27 mouse cellular contexts compared by ENCODE assay signal in the genomic region with DNA sequence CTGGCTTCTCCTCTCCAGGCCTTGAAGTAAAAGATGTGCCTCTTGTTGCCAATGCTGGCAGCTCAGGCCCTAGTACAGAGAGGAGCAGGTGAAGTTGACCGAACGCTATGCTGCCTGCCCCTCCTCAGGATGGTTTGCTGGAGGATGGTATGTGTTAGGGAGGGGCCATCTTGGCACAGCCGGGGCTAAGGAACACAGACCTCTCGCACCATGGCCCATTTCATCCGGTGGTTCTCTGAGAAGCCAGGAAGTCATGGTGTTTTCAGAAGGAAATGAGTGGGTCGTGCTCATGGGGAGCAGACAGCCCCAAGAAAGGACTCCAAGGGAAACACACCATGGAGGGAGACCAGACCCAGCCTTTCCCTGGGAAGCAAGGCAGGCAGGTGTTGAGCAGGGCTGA.
"Had no signal": no experiment of that assay in that cellular context is flagged by ENCODE, and none has a peak within 500 bp of the region (broad histone marks: within the 10 kb centered on the region; RNA-seq: fewer than 3 reads in every experiment).

No protein-coding gene starts in this region.

- H3K4me3 ChIP-seq: gastrocnemius, adult 2 months; heart, embryonic 15.5 days; hindbrain, embryonic 10.5 days; hindbrain, embryonic 12.5 days; intestine, embryonic 15.5 days; layer of hippocampus, adult 2 months; left cerebral cortex, adult 2 months; limb, embryonic 10.5 days; limb, embryonic 12.5 days; liver, embryonic 13.5 days; liver, embryonic 15.5 days had no signal

- H3K27me3 ChIP-seq: heart, embryonic 15.5 days; hindbrain, embryonic 12.5 days; intestine, embryonic 15.5 days; liver, embryonic 13.5 days had no signal

- H3K9me3 ChIP-seq: heart, embryonic 15.5 days; hindbrain, embryonic 10.5 days; hindbrain, embryonic 12.5 days; intestine, embryonic 15.5 days; limb, embryonic 10.5 days; limb, embryonic 12.5 days; liver, embryonic 13.5 days; liver, embryonic 15.5 days had no signal

- H3K4me2 ChIP-seq: heart, embryonic 15.5 days; hindbrain, embryonic 12.5 days; hindbrain, embryonic 14.5 days; intestine, embryonic 15.5 days; limb, embryonic 12.5 days; liver, embryonic 11.5 days; liver, embryonic 13.5 days; liver, embryonic 15.5 days had no signal

- DNase-seq: gastrocnemius, adult 2 months; gastrocnemius, postnatal 10 days; gastrocnemius, postnatal 25 days; heart, postnatal 14 days; heart, postnatal 36 days; kidney, adult 18-20 months; kidney, adult 8-10 months; kidney, postnatal 10 days; kidney, postnatal 25 days; kidney, postnatal 4 days; liver; liver, embryonic 13.5 days; liver, postnatal 0 days had no signal

- H3K4me1 ChIP-seq: liver, embryonic 15.5 days had no signal

- H3K27ac ChIP-seq: gastrocnemius, adult 2 months; heart, embryonic 15.5 days; hindbrain, embryonic 10.5 days; hindbrain, embryonic 12.5 days; hindbrain, embryonic 14.5 days; intestine, embryonic 15.5 days; layer of hippocampus, adult 2 months; left cerebral cortex, adult 2 months; limb, embryonic 10.5 days; limb, embryonic 12.5 days; liver, embryonic 13.5 days; liver, embryonic 15.5 days had no signal

- H3K9ac ChIP-seq: heart, embryonic 15.5 days; hindbrain, embryonic 12.5 days; hindbrain, embryonic 14.5 days; intestine, embryonic 15.5 days; limb, embryonic 12.5 days; liver, embryonic 13.5 days; liver, embryonic 15.5 days; liver, postnatal 0 days had no signal

- ATAC-seq: hindbrain, embryonic 16.5 days; inflammation-experienced regulatory T-cells, adult 6 months; intestine, embryonic 15.5 days; intestine, postnatal 0 days; liver, postnatal 0 days had no signal

- H3K36me3 ChIP-seq: heart, embryonic 15.5 days; hindbrain, embryonic 10.5 days; hindbrain, embryonic 12.5 days; intestine, embryonic 15.5 days; limb, embryonic 10.5 days; limb, embryonic 12.5 days; liver, embryonic 13.5 days; liver, embryonic 15.5 days had no signal
